Mouse (Mus musculus): ENCODE measurements around the gene Myo6. TPM values are rescaled to one million over a fixed set of nuclear protein-coding genes. Genes with fewer than 3 reads are reported as not detected.
"Not testable (repeated sequence)": the region's sequence is repeated elsewhere in the genome, so short reads cannot be mapped to it uniquely, and the experiment has no call there.

The Myo6 gene
- total RNA-seq, 2 experiments from 2014 or later: 82.0 to 83.8 TPM

DNA sequence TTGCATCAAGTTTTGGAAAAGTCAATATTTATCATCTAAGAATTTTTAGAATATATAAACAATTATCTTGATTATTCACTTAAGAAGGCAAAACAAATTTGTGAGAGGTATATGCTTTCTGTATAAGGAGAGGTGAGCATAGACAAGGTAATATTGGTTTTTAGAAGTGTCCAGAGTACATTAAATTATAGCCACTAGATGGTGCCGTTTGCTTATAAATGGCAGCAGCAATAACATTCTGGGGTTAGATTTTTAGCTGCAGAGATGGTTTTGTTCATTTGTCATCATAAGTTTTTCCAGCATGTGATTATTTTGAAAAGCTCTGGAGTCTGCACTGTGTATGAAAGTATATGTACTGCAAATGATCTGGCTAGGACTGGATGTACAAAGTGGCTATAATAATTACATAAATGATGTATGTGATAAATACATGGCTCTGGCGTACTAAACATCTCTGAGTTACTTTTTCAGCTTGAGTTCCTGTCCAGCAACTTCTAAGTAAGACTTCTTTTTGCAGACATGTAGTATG is 128.3 kb downstream of the Myo6 start:
- peak; percentile 5 to 38 for DNase-seq (ENCODE audit: low spot score in 2 of 2)
- no peak overlapping the region for H3K4me3 ChIP-seq
- no peak overlapping the region for H3K27ac ChIP-seq
- peak; percentile 83 for TF ChIP-seq CTCF (conservative IDR thresholded peaks at IDR 0.05)

DNA sequence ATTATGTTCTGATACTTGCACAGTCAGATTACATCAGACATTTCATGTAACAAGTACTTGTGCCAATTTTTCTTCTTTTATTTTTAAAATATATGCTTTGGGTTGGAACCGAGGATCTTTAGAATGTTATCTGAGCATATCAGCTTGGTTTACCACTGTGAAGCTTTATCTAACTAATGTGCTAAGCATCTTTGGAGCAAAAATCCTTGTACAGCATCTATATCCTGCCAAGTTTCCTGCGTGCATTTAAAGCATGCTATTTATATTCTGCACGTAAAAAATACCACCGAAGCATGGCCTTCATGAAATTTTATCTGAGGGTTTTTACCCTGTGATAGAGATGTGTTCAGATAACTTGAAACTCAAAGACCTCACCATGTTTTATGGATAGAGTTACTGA is 131.3 kb downstream of the Myo6 start:
- Histone ChIP-seq H3K27ac (no peak overlapping the region), H3K4me3 (no peak overlapping the region)
- no peak for DNase-seq (ENCODE audit: low spot score in 2 of 2)
- TF ChIP-seq CTCF (conservative IDR thresholded peaks at IDR 0.05): no peak

DNA sequence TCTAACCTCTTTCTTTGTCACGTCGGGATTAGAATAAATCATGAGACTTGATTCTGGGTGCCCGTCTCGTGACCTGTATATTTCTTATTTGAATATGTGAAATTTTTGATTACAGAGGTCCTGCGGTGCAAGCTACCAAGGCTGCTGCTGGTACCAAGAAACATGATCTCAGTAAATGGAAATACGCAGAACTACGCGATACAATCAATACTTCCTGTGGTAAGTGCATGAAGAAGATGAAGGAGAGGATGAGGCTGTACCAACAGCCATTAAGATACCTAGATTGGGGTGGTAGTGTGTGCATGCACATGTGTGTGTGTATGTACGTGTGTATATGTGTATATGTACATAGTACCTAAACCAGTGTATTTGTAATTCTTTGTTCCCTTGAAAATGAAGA is 134.2 kb downstream of the Myo6 start:
- TF ChIP-seq CTCF (conservative IDR thresholded peaks at IDR 0.05): no peak

DNA sequence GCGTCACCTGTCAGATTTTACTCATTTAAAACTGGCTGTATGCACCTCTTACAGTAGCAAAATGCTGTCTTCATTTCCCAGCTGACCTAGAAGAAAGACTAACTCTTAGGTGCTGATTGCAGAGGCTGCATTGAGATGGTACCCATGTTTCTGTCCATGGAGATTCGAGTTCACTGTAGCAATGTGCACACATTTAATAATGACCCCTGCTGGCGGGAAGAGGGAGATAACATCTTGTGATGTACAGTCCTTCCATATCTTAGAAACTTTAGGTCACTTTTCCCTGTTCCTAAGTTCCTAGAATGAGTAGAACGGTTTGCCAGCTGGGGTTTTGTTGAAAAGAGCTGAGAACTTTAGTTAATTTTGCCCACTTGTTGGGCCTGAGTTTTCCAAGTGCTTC is 138.7 kb downstream of the Myo6 start:
- peak; percentile 63 for TF ChIP-seq CTCF (conservative IDR thresholded peaks at IDR 0.05)
- DNase-seq (ENCODE audit: low spot score in 2 of 2): no peak
- Histone ChIP-seq H3K4me3 (no peak overlapping the region), H3K27ac (no peak overlapping the region)

More for the DNA sequence above, 134.2 kb downstream of the Myo6 start:
- Histone ChIP-seq H3K27ac (no peak overlapping the region), H3K4me3 (no peak overlapping the region)
- DNase-seq (ENCODE audit: low spot score in 2 of 2): no peak

- no peak overlapping the region for H3K27ac ChIP-seq
- no peak for TF ChIP-seq CTCF (conservative IDR thresholded peaks at IDR 0.05)
- DNase-seq (ENCODE audit: low spot score in 2 of 2): no peak
- no peak overlapping the region for H3K4me3 ChIP-seq
Observed at GRCm38 (mm10) chr9:80306390-80306789, 141.6 kb downstream of the Myo6 start.

GRCm38 (mm10) chr9:80306853-80307252 is 142.0 kb downstream of the Myo6 start:
- Histone ChIP-seq H3K27ac (0 out of 2 replicates have a peak overlapping the region, but pooled peaks have one; percentile 3), H3K4me3 (peak overlapping the region; percentile 42)
- no peak for DNase-seq (ENCODE audit: low spot score in 2 of 2)
- no peak; the same call in 1 of the 2 replicates for TF ChIP-seq CTCF (conservative IDR thresholded peaks at IDR 0.05)

- H3K4me3 ChIP-seq: no peak overlapping the region
- DNase-seq (ENCODE audit: low spot score in 2 of 2): no peak
- TF ChIP-seq CTCF (conservative IDR thresholded peaks at IDR 0.05): no peak
- H3K27ac ChIP-seq: no peak overlapping the region
Observed at GRCm38 (mm10) chr9:80307629-80308028, 142.8 kb downstream of the Myo6 start.

- TF ChIP-seq CTCF (conservative IDR thresholded peaks at IDR 0.05): no peak
- DNase-seq (ENCODE audit: low spot score in 2 of 2): no peak
Observed at GRCm38 (mm10) chr9:80313610-80314009, 148.8 kb downstream of the Myo6 start.

GRCm38 (mm10) chr9:80315922-80316321 is 151.1 kb downstream of the Myo6 start:
- no peak for TF ChIP-seq CTCF (conservative IDR thresholded peaks at IDR 0.05)
- no peak overlapping the region for H3K4me3 ChIP-seq

More at GRCm38 (mm10) chr9:80313610-80314009, 148.8 kb downstream of the Myo6 start:
- H3K4me3 ChIP-seq: no peak overlapping the region
- no peak overlapping the region for H3K27ac ChIP-seq

DNA sequence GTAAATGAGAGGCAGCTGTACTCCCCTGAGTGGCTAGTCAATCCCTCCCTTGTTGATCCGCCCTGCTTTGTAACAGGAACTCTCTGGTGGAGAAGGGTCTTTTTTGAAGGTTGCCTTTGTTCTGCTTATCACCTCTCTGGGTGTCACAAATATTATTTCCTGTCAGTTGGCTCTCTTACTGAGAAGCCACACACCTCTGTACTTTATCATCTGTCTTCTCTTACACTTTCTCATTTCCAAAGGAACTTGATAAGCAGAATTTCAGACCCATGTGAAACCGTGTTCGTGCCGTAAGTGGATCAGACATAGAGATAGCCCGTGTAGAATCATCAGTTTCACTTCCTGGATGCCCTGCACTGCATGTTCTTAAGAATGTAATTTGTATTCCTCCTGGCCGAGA is 153.2 kb downstream of the Myo6 start:
- no peak for DNase-seq (ENCODE audit: low spot score in 2 of 2)
- no peak overlapping the region for H3K4me3 ChIP-seq
- TF ChIP-seq CTCF (conservative IDR thresholded peaks at IDR 0.05): no peak
- H3K27ac ChIP-seq: no peak overlapping the region

More at GRCm38 (mm10) chr9:80315922-80316321, 151.1 kb downstream of the Myo6 start:
- no peak for DNase-seq (ENCODE audit: low spot score in 2 of 2)
- no peak overlapping the region for H3K27ac ChIP-seq

DNA sequence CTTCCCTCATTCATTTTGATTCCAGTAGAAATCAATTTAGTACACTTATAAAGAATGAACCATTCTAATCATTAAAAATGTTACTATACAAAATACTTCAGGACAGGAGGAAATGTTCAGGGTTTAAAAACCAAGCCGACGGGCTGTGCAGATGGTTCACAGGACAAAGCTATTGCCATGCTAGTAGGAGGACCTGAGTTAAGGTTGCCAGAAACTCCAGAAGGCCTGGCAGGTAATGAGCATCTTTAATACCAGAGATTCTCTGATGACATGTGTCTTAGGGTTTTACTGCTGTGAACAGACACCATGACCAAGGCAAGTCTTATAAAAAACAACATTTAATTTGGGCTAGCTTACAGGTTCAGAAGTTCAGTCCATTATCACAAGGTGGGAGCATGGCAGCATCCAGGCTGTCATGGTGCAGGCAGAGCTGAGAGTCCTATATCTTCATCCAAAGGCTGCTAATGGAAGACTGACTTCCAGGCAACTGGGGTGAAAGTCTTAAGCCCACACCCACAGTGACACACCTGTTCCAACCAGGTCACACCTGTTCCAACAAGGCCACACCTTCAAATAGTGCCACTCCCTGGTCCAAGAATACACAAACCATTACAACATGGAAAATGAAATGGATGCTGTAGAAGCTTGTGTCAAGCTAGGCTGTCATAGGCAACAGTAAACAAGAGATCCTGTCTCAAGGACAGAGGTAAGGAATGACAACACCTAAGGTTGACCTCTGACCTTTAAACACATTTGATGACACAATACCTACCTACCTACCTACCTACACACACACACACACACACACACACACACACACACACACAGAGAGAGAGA is 156.4 kb downstream of the Myo6 start:
- H3K27ac ChIP-seq; H3K4me3 ChIP-seq; DNase-seq (ENCODE audit: low spot score in 2 of 2): not testable (repeated sequence)

- no peak overlapping the region for H3K27ac ChIP-seq
- DNase-seq (ENCODE audit: low spot score in 2 of 2): peak; percentile 43 to 44
- peak; percentile 78 for TF ChIP-seq CTCF (conservative IDR thresholded peaks at IDR 0.05)
- H3K4me3 ChIP-seq: peak overlapping the region; percentile 55
Observed at GRCm38 (mm10) chr9:80332153-80332552, 167.3 kb downstream of the Myo6 start.

GRCm38 (mm10) chr9:80333466-80333865 is 168.6 kb downstream of the Myo6 start:
- no peak overlapping the region for H3K27ac ChIP-seq
- DNase-seq (ENCODE audit: low spot score in 2 of 2): no peak
- H3K4me3 ChIP-seq: peak overlapping the region; percentile 35
- no peak for TF ChIP-seq CTCF (conservative IDR thresholded peaks at IDR 0.05)
